Mouse (Mus musculus) heart, embryonic 13.5 days (tissue): Measurements from ENCODE around the gene Smarca4. TPM values are rescaled to one million over a fixed set of nuclear protein-coding genes. Genes with fewer than 3 reads are reported as not detected.

ENCODE experiments used
- ATAC-seq: fragments of 200-750 bp; cut with Nextera tagmentation; 2 replicates; pipeline ENCODE4 v1.8.0; 2017; ENCODE audit warnings: moderate TSS enrichment; ENCODE audit not compliant: insufficient number of reproducible peaks, low FRiP score, low TSS enrichment; ENCODE audit errors: extremely low read depth
- H3K27ac ChIP-seq: fragments of 300-500 bp; sonication (generic); replicated peaks from 2 replicates; pipeline ENCODE4 v1.5.1; 2015; ENCODE audit warnings: moderate library complexity, mild to moderate bottlenecking, inconsistent platforms
- H3K27me3 ChIP-seq: fragments of 300-500 bp; sonication (generic); replicated peaks from 2 replicates; pipeline ENCODE4 v1.6.1; 2015; ENCODE audit warnings: mild to moderate bottlenecking, inconsistent platforms
- H3K36me3 ChIP-seq: fragments of 300-500 bp; sonication (generic); 2 replicates; pipeline ENCODE4 v1.6.1; 2015; ENCODE audit warnings: mild to moderate bottlenecking, inconsistent platforms
- H3K4me1 ChIP-seq: fragments of 300-500 bp; sonication (generic); 2 replicates; pipeline ENCODE4 v1.6.1; 2015; ENCODE audit warnings: inconsistent platforms
- H3K4me2 ChIP-seq: fragments of 300-500 bp; sonication (generic); 2 replicates; pipeline ENCODE4 v1.6.1; 2015; ENCODE audit warnings: inconsistent platforms, mild to moderate bottlenecking, moderate library complexity
- H3K4me3 ChIP-seq: fragments of 300-500 bp; sonication (generic); 2 replicates; pipeline ENCODE4 v1.5.1; 2015; ENCODE audit warnings: moderate library complexity, mild to moderate bottlenecking, inconsistent platforms
- H3K9ac ChIP-seq: fragments of 300-500 bp; sonication (generic); 2 replicates; pipeline ENCODE4 v1.6.1; 2015; ENCODE audit warnings: inconsistent platforms, mild to moderate bottlenecking, moderate library complexity
- H3K9me3 ChIP-seq: fragments of 300-500 bp; sonication (generic); 2 replicates; pipeline ENCODE4 v1.6.1; 2016; ENCODE audit warnings: inconsistent platforms
- WGBS: fragments of 180-500 bp; shearing (Covaris S2); methylation state at CpG from one replicate; pipeline ENCODE4 v1.1.7; 2015; ENCODE audit warnings: mixed read lengths; 5-methylcytosine and 5-hydroxymethylcytosine counted together
- polyA plus RNA-seq: library from polyadenylated mRNA; unstranded; fragments of >200 nt; fragmentation: Nextera tagmentation; extraction: Ambion mirVana; gene quantifications from 2 replicates; pipeline ENCODE4 v1.2.1, GENCODE M21; 2015

Gene Smarca4
- polyA plus RNA-seq, 1 experiment from 2014 or later: 57.9 TPM

DNA sequence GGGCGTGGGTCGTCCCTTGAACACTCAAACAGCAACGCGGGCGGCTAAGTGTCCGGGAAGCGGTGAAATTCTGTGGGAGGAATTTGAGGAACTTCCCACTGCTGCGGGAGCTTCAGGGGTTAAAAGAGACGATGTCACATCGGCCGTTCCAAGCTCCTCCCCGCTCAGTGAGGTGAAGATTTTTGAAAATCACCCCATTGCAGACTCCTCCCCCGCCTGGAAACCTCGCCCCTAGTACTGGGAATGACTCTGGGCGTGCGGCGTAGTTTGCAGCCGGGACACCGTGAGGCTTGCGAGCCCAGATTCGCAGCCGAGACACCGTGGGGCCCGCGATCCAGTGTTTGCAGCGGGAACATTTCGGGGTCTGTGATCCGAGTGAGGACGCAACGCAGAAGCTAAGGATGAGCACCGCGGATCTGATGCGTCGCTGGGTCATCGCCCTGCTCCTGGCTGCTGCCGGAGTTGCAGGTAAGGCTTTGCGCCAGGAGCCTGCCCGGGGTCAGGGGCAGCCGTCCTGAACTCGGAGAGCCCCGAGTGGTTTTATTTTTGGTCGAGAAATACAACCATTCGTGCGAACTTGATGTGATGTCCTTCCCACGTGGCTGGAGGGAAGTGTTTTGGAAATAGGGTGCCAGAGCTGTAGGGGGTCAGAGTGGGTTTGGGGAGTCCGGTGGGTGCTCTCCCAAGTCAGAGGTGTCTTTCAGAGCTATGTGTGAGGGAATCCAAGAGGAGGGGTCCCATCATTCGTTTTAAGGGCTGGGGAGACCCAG is 107.6 kb downstream of the Smarca4 start, which contains the start of gene Ldlr:
Ldlr (plus strand) TSS at position 107 of the 770 bp plus-strand sequence.
- H3K27ac ChIP-seq: peak within 1 kb of the TSS; percentile 96
- H3K36me3 ChIP-seq: peaks cover 6% of the 10 kb centered on the region
- WGBS: under 1% methylated on average over 47 of the region's 47 CpGs
- H3K9me3 ChIP-seq: no peaks in the 10 kb centered on the region
- peaks cover 47% of the 10 kb centered on the region for H3K4me1 ChIP-seq
- ATAC-seq: peak; percentile 58; the same call in 1 of the 2 replicates
- H3K4me3 ChIP-seq: peak within 1 kb of the TSS; percentile 81
- H3K9ac ChIP-seq: peak within 1 kb of the TSS; percentile 86
- no peaks in the 10 kb centered on the region for H3K27me3 ChIP-seq
- peak within 1 kb of the TSS; percentile 89 for H3K4me2 ChIP-seq

GRCm38 (mm10) chr9:21724147-21724536 is 108.2 kb downstream of the Smarca4 start:
- peak; percentile 91 for ATAC-seq
- 1% methylated on average over 18 of the region's 18 CpGs for WGBS
- Histone ChIP-seq H3K4me1 (peaks cover 52% of the 10 kb centered on the region), H3K9me3 (no peaks in the 10 kb centered on the region), H3K4me3 (peak overlapping the region; percentile 81), H3K27me3 (no peaks in the 10 kb centered on the region), H3K27ac (peak overlapping the region; percentile 96), H3K36me3 (peaks cover 6% of the 10 kb centered on the region), H3K4me2 (peak overlapping the region; percentile 89), H3K9ac (peak overlapping the region; percentile 86)

GRCm38 (mm10) chr9:21725224-21726121 is 109.5 kb downstream of the Smarca4 start:
- peaks cover 58% of the 10 kb centered on the region for H3K4me1 ChIP-seq
- 0 out of 2 replicates have a peak overlapping the region, but pooled peaks have one; percentile 12 for H3K27ac ChIP-seq

DNA sequence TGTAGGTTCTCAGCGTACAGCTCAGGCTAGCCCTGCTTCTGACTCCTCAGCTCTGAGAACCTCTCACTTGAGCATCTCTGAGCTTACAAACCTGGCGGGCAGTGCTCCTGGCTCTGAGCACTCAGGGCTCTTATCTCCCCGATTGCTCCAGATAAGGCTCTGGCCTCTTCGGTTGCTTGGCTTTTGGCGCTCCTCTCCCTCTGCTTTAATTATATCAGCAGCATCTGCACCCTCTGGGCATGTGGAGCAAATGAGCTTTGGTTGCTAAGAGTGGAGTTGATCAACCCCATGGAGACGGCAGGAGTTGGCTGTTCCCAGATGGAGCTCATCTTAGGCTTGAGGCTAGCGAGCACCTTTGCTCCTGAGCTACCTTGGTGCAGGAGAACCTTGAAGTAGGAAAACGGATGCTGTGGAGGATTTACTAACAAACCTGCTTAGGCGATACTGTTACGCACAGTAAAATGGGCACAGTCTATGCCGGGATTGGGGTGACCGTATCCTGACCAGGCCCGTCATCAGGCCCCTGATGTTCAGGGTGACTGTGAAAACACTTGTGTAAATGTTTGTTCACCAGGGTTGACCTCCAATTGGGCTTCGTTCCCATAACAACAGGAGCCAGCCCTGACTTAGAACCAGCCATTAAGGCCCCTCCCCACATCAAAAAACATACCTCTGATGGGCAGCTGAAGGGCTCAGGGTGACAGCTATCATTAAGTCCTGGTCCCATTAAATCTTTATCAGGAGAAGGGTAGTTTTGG is 110.4 kb downstream of the Smarca4 start:
- no peak for ATAC-seq
- H3K4me3 ChIP-seq: peak overlapping the region; percentile 81
- H3K4me2 ChIP-seq: peak overlapping the region; percentile 89
- H3K4me1 ChIP-seq: peaks cover 52% of the 10 kb centered on the region
- peak overlapping the region; percentile 80 for H3K9ac ChIP-seq
- no peaks in the 10 kb centered on the region for H3K9me3 ChIP-seq
- H3K27ac ChIP-seq: 0 out of 2 replicates have a peak overlapping the region, but pooled peaks have one; percentile 12
- no peaks in the 10 kb centered on the region for H3K27me3 ChIP-seq
- 66% methylated on average over 14 of the region's 14 CpGs for WGBS
- H3K36me3 ChIP-seq: peaks cover 13% of the 10 kb centered on the region

More at GRCm38 (mm10) chr9:21725224-21726121, 109.5 kb downstream of the Smarca4 start:
- WGBS: 48% methylated on average over 23 of the region's 23 CpGs
- H3K27me3 ChIP-seq: no peaks in the 10 kb centered on the region
- peak overlapping the region; percentile 80 for H3K9ac ChIP-seq
- peak overlapping the region; percentile 81 for H3K4me3 ChIP-seq
- no peaks in the 10 kb centered on the region for H3K9me3 ChIP-seq
- peak overlapping the region; percentile 89 for H3K4me2 ChIP-seq
- H3K36me3 ChIP-seq: peaks cover 6% of the 10 kb centered on the region
- ATAC-seq: no peak

- H3K9ac ChIP-seq: no peak overlapping the region
- no peak overlapping the region for H3K4me2 ChIP-seq
- no peak overlapping the region for H3K4me3 ChIP-seq
- WGBS: 79% methylated on average over 10 of the region's 10 CpGs
- no peaks in the 10 kb centered on the region for H3K27me3 ChIP-seq
- no peaks in the 10 kb centered on the region for H3K9me3 ChIP-seq
- no peak for ATAC-seq
- peaks cover 40% of the 10 kb centered on the region for H3K4me1 ChIP-seq
- peaks cover 32% of the 10 kb centered on the region for H3K36me3 ChIP-seq
- no peak overlapping the region for H3K27ac ChIP-seq
These were observed 112.4 kb downstream of the Smarca4 start for GRCm38 (mm10) chr9:21728261-21728832.

DNA sequence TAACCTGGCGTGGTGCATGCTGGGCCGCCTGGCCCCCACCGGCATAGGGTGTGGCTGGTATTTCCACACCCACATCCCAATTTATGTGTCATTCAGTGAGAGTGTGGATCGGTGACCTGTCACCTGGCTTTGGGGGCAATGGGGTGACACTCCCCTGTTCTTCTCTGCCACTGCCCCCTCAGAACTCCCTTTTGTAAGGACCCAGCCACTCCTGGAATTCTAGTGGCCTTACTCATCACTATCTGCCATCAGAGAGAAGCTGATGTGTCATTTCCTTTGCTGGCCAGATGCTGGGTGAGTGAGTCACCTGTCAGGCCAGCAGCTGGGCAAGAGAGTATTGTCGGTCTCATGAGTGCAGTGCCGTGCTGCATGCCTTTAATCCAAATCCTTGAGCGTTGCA is 113.3 kb downstream of the Smarca4 start:
- Histone ChIP-seq H3K27ac (no peak overlapping the region), H3K9me3 (no peaks in the 10 kb centered on the region), H3K4me2 (no peak overlapping the region), H3K27me3 (no peaks in the 10 kb centered on the region), H3K36me3 (peaks cover 42% of the 10 kb centered on the region), H3K4me3 (no peak overlapping the region), H3K4me1 (peaks cover 40% of the 10 kb centered on the region), H3K9ac (0 out of 2 replicates have a peak overlapping the region, but pooled peaks have one; percentile 1)
- WGBS: 69% methylated on average over 7 of the region's 7 CpGs
- no peak for ATAC-seq

GRCm38 (mm10) chr9:21732288-21732687 is 116.3 kb downstream of the Smarca4 start:
- no peak overlapping the region for H3K4me3 ChIP-seq
- no peak overlapping the region for H3K27ac ChIP-seq
- ATAC-seq: no peak
- H3K36me3 ChIP-seq: peaks cover 65% of the 10 kb centered on the region
- H3K9ac ChIP-seq: no peak overlapping the region
- no peak overlapping the region for H3K4me2 ChIP-seq
- no peaks in the 10 kb centered on the region for H3K9me3 ChIP-seq
- H3K4me1 ChIP-seq: peaks cover 16% of the 10 kb centered on the region
- H3K27me3 ChIP-seq: no peaks in the 10 kb centered on the region
- 93% methylated on average over 9 of the region's 9 CpGs for WGBS

GRCm38 (mm10) chr9:21733446-21733845 is 117.5 kb downstream of the Smarca4 start:
- H3K36me3 ChIP-seq: peaks cover 77% of the 10 kb centered on the region
- H3K4me1 ChIP-seq: peaks cover 12% of the 10 kb centered on the region
- no peak overlapping the region for H3K27ac ChIP-seq
- H3K9me3 ChIP-seq: no peaks in the 10 kb centered on the region
- no peak for ATAC-seq
- H3K4me3 ChIP-seq: no peak overlapping the region
- no peak overlapping the region for H3K4me2 ChIP-seq
- H3K27me3 ChIP-seq: no peaks in the 10 kb centered on the region
- no peak overlapping the region for H3K9ac ChIP-seq
- WGBS: 84% methylated on average over 17 of the region's 17 CpGs

DNA sequence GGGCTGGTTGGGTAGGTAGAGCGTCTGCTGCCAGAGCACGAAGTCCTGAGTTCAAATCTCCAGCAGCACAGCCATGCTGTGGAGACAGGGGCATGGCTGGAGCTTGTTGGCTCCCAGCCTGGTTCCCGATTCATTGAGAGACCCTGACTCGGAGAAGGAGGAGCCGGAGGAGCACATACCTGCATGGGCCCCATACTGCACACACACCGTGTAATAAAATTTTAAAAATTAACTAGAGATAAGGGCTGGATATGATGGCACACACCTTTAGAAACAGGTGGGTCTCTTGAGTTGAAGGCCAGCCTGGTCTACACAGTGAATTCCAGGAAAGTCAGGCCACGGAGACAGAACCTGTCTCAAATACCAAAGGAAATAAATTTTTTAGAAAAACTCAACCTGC is 118.0 kb downstream of the Smarca4 start:
- Histone ChIP-seq H3K9ac (no peak overlapping the region), H3K9me3 (no peaks in the 10 kb centered on the region), H3K4me2 (no peak overlapping the region), H3K27me3 (no peaks in the 10 kb centered on the region), H3K4me1 (peaks cover 8% of the 10 kb centered on the region), H3K4me3 (no peak overlapping the region), H3K27ac (no peak overlapping the region), H3K36me3 (peaks cover 82% of the 10 kb centered on the region)
- WGBS: 96% methylated on average over 7 of the region's 7 CpGs
- ATAC-seq: no peak

- H3K27me3 ChIP-seq: no peaks in the 10 kb centered on the region
- ATAC-seq: no peak
- no peak overlapping the region for H3K9ac ChIP-seq
- H3K27ac ChIP-seq: no peak overlapping the region
- 91% methylated on average over 14 of the region's 14 CpGs for WGBS
- no peaks in the 10 kb centered on the region for H3K4me1 ChIP-seq
- no peaks in the 10 kb centered on the region for H3K9me3 ChIP-seq
- no peak overlapping the region for H3K4me3 ChIP-seq
- H3K36me3 ChIP-seq: peaks cover 94% of the 10 kb centered on the region
- H3K4me2 ChIP-seq: no peak overlapping the region
These were observed 119.2 kb downstream of the Smarca4 start for GRCm38 (mm10) chr9:21735126-21735525.
